Mouse (Mus musculus) layer of hippocampus, adult 8-10 months (tissue): ENCODE measurements at regions not wholly inside any gene's neighbourhood (a gene's known extent, or its start where the extent isn't known, plus 50 kb on each side); places are given as distances from the start of the nearest gene placed in this dataset.
"Not testable (repeated sequence)": the region's sequence is repeated elsewhere in the genome, so short reads cannot be mapped to it uniquely, and the experiment has no call there.

ENCODE experiments used
- DNase-seq, 2 experiments: peaks; one replicate each; pipeline ENCODE4 v3.0.0; 2022; ENCODE audit warnings: low spot score in 2 of 2

GRCm38 (mm10) chr9:41914611-41915010 is 209.5 kb downstream of the Sorl1 start:
- no peak for DNase-seq

- DNase-seq, result no peak
Measured at GRCm38 (mm10) chr9:41913911-41914310, 210.2 kb downstream of the Sorl1 start.

DNA sequence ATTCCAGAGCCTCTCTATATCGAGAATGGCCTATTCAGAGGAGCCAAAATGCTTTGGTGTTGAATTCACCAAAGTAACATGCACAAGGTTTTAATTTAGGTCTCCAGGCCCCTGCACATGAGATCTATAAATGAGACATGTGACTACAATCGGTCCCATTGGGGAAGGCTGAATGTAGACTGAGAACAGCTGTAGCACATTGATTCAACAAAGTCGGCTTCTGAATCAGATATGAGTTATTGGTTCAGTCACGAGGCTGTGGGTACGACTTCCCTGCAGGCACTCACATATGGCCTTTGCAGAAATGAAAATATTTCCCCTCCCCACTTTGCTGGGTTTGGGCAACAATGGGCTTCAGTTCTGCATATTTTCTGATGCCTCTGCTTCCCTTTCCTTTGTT is 211.6 kb downstream of the Sorl1 start:
- DNase-seq, result no peak

GRCm38 (mm10) chr9:41900606-41900974 is 223.5 kb downstream of the Sorl1 start:
- DNase-seq, result no peak

DNA sequence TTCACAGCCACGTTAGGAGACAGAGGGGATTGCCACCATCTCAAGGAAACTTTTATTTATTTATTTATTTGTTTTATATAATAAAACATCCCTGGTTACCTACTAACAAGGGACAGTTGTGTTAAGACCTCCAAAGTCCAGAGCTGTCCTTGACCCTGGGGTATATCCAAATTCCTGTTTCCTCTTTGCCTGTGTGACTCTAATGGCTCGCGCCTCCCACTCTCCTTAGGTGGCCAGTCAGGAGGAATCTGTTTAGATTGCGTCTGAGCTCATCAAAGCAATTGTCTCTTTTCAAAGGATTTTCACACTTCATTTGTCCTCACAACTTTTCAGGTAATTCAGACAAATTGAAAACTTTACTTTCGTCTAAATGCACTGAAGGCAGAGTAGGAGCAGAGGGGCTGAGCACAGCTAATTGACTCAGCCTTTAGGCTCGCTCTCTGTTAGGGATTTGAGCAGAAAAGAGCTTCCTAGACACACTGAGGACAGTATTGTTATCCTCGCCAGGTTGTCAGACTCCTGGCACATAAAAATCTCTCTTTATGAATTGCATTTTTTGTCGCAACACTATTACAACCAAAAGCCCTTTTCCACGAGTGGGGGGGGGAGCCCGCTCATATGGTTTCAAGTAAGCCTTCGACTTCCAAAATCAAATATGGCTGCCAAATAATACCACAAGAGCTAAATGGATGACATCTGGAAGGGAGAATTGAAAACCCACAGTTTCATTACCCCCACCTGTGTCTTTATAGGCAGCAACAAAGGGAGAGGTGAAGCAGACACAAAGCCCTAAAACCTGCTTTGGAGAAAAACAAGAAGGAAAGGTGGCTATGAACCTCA is 224.1 kb downstream of the Sorl1 start:
- no peak for DNase-seq

DNA sequence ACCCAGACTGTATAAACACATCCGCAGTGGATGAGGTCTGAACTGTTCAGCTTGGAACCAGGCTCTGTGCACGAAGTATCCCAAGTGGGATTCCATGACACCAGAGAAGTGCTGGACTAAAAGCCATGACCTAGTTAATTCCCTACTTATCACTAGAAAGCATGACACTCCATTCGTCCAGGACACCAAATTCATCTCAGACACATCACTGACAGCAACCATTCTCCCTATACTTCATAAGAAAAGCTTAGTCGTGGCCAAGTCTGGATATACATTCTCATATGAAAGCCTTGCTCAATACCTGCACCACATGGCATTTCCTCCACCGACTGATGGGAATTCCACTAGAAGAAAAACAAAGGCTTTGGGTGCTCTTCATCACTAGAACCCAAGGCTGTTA is 229.0 kb downstream of the Sorl1 start:
- no peak for DNase-seq

GRCm38 (mm10) chr9:41892841-41893240 is 231.3 kb downstream of the Sorl1 start:
- no peak for DNase-seq

DNA sequence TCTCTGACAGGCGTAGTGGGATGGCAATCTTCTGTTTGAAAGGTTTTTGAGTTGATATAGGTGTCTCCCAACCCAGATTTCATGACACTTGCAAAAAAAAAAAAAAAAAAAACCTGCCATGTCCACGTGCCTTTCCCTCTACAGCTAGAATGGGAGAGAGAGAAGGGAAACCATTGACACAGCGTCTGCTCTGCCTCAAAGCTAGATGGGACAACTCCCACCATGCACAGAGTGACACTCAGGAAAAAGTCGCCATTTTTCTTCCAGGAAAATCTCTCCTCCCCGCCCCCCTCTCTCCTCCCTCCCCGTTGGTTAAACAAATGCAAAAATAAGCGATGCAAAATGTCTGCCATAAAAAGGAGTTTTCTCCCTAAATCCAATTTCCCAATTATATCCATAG is 232.9 kb downstream of the Sorl1 start:
- DNase-seq, result no peak

DNA sequence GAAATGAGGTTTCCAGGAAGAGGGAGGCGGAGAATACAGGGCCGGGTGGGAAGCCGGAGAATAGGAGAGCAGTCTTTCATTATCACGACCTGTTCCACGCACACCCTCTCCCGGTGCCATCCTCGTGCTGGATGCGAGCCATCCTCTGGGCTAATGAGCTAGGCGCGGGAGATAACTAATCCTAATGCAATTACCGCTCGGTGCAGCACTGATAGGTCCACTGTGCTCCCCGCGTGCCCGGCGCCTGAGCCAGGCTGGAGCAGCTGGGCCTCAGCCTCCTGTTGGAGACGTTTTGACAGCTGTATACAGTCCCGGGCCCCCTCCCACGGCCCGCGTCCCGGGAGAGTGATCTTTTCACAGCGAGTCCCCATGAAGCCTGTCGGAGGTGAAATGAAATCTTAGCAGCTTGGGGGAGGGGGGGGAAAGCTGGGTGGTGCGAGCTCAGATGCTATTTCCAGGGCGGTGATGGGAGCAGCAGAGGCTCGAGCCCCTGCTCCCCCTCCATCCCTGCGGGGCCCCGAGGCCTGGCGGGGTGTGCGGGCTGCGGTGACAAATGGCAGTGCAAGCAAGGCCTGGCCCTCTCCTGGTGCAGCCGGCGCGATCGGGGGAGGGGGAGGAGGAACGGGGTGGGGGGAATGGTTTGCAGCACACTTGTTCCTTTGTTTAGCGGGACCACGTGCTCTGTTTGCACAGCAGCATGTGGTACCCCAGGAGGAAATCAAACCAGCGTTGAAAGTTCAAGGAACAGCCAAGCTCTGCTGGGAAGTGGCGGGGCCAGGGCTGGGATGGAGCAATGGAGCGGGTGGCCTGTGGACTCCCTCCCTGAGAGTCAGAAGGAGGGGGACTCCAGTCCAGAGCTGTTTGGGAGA is 233.6 kb downstream of the Sorl1 start:
- DNase-seq, result peak; percentile 67 to 79

DNA sequence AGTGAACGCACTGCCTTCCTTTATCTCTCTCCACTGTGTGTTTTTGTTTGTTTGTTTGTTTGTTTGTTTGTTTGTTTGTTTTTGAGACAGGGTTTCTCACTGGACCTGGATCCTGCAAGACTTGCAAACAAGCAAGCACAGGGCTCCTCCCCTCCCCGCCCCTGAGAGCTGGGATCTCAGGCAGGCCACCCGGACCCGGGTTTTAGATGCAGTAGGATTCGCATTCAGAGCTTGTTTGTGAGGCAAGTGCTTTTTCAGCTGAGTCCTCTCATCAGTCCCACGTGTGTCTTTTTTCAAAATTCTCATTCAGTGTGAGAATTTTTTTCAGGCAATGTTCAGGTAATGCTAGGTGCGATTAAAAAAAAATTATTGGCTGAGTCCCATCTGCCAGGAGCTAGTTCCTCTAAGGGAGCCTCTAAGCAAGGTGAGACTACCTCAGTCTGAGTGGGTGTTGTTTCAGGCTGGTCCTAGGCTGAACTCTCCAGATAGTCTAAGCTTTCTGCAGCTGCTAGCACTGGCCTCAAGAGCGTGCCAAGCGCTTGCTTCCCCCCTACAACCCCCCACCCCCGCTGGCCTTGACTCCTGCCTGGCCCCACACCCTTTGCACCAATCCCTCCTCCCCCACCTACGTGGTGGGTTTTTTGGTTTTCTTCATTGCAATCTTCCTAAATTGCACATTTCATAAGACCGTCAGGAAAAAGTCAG is 234.4 kb downstream of the Sorl1 start:
- DNase-seq, result no peak

DNA sequence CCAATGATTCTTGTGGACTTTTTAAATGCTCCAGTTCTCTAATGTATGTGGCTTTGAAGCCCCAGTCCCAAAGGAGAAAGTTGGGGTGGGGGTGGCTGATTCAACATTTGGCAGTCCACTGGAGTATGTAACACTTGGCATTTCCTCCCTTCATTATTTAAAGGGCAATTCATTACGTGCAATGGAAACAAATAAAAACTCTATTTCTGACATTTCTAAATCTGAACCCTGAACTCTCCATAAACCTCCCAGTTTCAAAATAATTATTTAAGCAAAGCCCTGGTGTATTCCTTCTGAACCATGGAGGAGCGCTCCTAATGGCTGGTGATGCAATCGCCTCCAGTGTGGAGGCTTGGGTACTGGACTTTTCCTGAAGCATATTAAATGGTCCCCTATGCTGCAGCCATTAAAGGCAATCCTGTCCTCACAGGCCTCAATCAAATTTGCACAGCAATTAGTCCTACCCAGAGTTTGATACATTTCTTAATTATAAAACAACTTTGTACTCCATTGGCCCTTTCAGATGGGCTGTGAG is 235.4 kb downstream of the Sorl1 start:
- no peak for DNase-seq

- not testable (repeated sequence) for DNase-seq
Measured at GRCm38 (mm10) chr9:41886456-41886855, 237.6 kb downstream of the Sorl1 start.

GRCm38 (mm10) chr9:41880457-41880856 is 243.6 kb downstream of the Sorl1 start:
- DNase-seq, result no peak

- DNase-seq, result no peak
Measured at GRCm38 (mm10) chr9:41879080-41879479, 245.0 kb downstream of the Sorl1 start.

GRCm38 (mm10) chr9:41861136-41861535 is 263.0 kb downstream of the Sorl1 start:
- no peak for DNase-seq

- DNase-seq, result peak; percentile 25 to 47
Measured at GRCm38 (mm10) chr9:41860681-41861080, 263.4 kb downstream of the Sorl1 start.

GRCm38 (mm10) chr9:41859780-41860179 is 264.3 kb downstream of the Sorl1 start:
- DNase-seq, result no peak

DNA sequence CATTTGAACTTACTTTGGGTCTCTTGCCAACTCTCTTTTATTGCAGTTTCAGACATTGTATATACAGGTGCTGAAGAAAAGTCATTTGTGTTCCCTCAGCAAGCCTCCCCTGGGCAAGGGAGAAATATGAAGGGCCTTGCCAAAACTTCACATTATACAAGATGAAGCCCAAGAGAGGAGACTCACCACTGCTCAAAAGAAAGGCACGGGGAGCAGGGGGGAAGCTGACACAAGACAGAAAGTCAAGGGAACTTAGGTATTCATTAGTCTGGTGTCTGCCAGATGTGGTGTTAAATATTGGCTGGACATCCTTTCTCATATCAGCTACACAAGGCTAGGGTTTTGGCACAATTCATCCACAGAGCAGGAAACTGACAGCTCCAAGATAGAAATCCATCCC is 272.0 kb downstream of the Sorl1 start:
- DNase-seq, result no peak

- DNase-seq, result no peak
Measured at GRCm38 (mm10) chr9:41849628-41850326, 274.3 kb downstream of the Sorl1 start.

DNA sequence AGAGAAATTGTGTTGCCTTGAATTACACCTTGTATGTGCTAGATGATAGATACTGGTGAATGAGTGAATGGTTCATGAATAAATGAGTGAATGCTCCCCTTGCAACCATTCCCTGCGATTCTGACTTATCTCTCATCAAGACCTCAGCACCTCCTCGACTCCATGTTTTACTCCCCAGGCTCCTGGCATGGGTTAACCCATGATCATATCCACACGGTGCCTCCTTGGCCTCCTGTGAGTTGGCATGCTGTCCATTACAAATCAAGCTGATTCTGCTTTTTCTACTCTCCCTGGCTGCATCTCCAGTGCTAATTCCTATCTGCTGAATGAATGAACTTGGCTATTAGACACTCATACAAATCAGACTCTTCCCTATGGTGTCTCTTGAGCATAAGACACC is 279.5 kb downstream of the Sorl1 start:
- no peak for DNase-seq
